Mouse (Mus musculus) kidney, postnatal 4 days (tissue): Measurements from ENCODE around the gene Nup50.

ENCODE experiments used
- DNase-seq, 2 experiments: peaks; one replicate each; pipeline ENCODE4 v3.0.0; 2021; ENCODE audit warnings: mixed read lengths in 2 of 2

The Nup50 gene

GRCm38 (mm10) chr15:84922884-84923507 is at the start of gene Nup50:
Gene Nup50 (plus strand): TSS chr15:84923411.
- DNase-seq = peak; percentile 100

GRCm38 (mm10) chr15:84873867-84874266 is 49.3 kb upstream of the Nup50 start:
- DNase-seq = no peak

GRCm38 (mm10) chr15:84877029-84877815 is 46.0 kb upstream of the Nup50 start:
- DNase-seq = no peak

GRCm38 (mm10) chr15:84888066-84888465 is 35.1 kb upstream of the Nup50 start:
- no peak for DNase-seq

- DNase-seq = no peak
These were observed 32.0 kb upstream of the Nup50 start for GRCm38 (mm10) chr15:84891246-84891645.

GRCm38 (mm10) chr15:84891658-84892057 is 31.6 kb upstream of the Nup50 start:
- peak; percentile 73 to 77 for DNase-seq

GRCm38 (mm10) chr15:84896216-84896615 is 27.0 kb upstream of the Nup50 start:
- DNase-seq = peak in 1 of 2 experiments; percentile 5

GRCm38 (mm10) chr15:84896664-84897063 is 26.5 kb upstream of the Nup50 start:
- no peak for DNase-seq

GRCm38 (mm10) chr15:84898077-84898476 is 25.1 kb upstream of the Nup50 start:
- DNase-seq = peak in 1 of 2 experiments; percentile 8

GRCm38 (mm10) chr15:84903843-84904385 is 19.3 kb upstream of the Nup50 start:
- DNase-seq = no peak

GRCm38 (mm10) chr15:84913201-84913600 is 10.0 kb upstream of the Nup50 start:
- DNase-seq = no peak

- no peak for DNase-seq
These were observed 3.3 kb upstream of the Nup50 start, which contains the start of gene Gm29666 for GRCm38 (mm10) chr15:84919938-84920337. Gene Gm29666 (minus strand): TSS chr15:84920038.

GRCm38 (mm10) chr15:84923508-84924181 is 434 bp downstream of the Nup50 start:
- no peak for DNase-seq

- DNase-seq = peak in 1 of 2 experiments; percentile 16
These were observed 1.6 kb downstream of the Nup50 start for GRCm38 (mm10) chr15:84924781-84925315.

GRCm38 (mm10) chr15:84925495-84926018 is 2.3 kb downstream of the Nup50 start:
- peak in 1 of 2 experiments; percentile 41 for DNase-seq

GRCm38 (mm10) chr15:84932351-84932750 is 9.1 kb downstream of the Nup50 start:
- no peak for DNase-seq

GRCm38 (mm10) chr15:84934901-84935300 is 11.7 kb downstream of the Nup50 start:
- DNase-seq = no peak

- peak; percentile 66 to 78 for DNase-seq
These were observed 16.9 kb downstream of the Nup50 start for GRCm38 (mm10) chr15:84940102-84940501.

GRCm38 (mm10) chr15:84942647-84943285 is 19.6 kb downstream of the Nup50 start:
- peak; percentile 43 to 47 for DNase-seq

- DNase-seq = no peak
These were observed 21.1 kb downstream of the Nup50 start for GRCm38 (mm10) chr15:84944319-84944718.

- no peak for DNase-seq
These were observed 25.8 kb downstream of the Nup50 start for GRCm38 (mm10) chr15:84948990-84949389.

- DNase-seq = no peak
These were observed 26.8 kb downstream of the Nup50 start for GRCm38 (mm10) chr15:84950053-84950452.
